Mouse (Mus musculus) adipocyte (in vitro differentiated cells): ENCODE data around the gene Pde10a.

ENCODE experiments used
- DNase-seq: peaks from one replicate; pipeline ENCODE4 v3.0.0-alpha.2; 2016; ENCODE audit warnings: low spot score

Gene Pde10a

DNA sequence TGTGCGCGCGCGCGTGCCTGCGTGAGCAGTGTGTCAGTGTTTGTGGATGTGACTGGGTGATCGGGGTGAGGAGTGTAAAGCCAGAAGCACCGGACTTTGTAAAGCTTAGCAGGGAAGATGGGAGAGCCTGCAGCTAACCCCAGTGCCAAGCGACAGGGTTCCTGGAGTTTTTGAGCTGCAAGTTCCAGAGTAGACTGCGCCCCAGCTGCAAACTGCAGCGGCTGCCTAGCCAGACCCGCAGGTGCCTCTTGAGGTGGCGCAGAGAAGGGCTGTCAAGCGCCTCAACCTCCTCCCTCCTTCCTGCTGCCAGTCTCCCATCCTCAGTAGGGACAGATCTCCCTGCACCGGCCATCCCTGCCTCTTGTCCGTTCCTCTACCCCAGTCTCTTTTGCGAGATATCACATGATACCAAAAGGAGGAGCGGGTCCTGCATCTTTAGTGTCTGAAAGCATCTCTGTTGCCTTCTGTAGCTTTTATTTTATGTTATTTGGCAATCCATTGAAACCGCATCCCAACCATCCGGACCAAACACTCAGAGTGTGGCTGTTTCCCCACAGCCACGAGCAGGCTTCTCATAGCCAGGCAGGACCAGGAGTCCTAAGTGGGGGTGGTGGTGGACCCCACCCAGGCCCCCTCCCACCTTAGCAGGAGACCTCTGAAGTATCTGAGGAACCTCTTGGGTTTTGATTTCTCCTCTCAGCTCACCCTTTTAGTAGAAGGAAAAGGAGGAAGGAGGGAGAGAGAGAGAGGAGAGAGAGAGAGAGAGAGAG, 984 bp downstream of the Pde10a start:
- DNase-seq: no peak

GRCm38 (mm10) chr17:8526815-8527261, 1.7 kb downstream of the Pde10a start:
- no peak for DNase-seq

GRCm38 (mm10) chr17:8528641-8529040, 3.5 kb downstream of the Pde10a start:
- DNase-seq: no peak

- DNase-seq: no peak
Observed at GRCm38 (mm10) chr17:8532609-8533008, 7.4 kb downstream of the Pde10a start.

DNA sequence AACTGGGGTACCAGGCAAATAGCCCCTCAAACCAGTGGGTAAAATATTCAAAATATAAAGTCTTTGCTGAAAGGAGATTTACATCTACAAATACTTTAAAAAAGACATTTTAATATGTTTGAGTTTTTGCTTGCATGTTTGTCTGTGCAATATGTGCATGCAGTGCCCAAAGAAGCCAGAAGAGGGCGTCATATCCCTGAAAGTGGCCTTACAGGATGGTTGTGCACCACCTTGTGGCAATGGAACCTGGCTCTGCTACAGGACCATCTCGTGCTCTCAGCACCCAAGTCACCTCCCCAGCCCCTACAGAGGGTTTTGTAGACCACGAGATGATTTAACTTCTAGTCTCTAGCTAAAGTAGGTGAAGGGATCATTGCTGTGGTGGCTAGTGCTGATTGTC, 8.7 kb downstream of the Pde10a start:
- DNase-seq: no peak

GRCm38 (mm10) chr17:8536522-8536921, 11.3 kb downstream of the Pde10a start:
- no peak for DNase-seq

DNA sequence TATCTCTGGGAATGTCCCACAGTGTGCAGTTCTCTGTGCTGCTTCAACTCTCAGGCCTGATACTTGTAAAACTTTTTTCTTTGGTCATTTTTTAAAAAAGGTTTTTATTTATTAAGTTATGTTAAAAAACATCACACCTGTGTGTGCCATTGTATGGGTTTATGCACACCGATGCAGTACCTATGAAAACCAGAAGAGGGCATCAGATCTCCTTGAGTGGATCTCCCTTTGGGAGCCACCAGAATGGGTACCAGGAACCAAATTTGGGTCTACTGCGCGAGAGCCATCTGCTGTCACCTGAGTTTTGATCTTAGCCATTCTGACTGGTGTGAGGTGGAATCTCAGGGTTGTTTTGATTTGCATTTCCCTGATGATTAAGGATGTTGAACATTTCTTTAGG, 12.9 kb downstream of the Pde10a start:
- no peak for DNase-seq

DNA sequence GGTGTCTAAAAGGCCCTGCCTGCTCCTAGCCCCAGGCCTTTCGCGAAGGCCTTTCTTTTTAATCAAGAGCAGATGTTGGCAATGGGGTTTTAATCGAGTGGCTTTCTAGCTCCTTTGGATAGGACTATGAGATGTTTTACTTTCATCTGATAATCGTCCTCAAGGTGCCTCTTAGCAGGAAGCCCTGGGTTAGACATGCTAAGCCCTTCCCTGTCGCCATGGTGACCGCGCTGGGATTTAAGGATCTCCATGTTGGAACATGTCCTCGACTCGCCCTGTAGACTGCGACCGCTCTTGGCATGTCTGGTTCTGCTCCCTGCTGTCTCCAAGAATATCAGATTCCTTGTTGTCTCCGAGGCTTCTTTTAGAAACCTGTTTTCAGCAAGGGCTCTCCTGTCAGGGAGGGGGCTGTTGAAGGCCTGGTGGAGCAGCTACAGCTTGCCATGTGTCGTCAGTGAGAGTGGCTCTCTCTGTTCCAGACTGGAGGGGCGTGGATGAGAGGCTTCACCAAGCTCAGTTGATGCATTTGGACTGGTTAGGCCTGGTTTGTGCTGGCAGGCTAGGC, 16.9 kb downstream of the Pde10a start:
- no peak for DNase-seq

DNA sequence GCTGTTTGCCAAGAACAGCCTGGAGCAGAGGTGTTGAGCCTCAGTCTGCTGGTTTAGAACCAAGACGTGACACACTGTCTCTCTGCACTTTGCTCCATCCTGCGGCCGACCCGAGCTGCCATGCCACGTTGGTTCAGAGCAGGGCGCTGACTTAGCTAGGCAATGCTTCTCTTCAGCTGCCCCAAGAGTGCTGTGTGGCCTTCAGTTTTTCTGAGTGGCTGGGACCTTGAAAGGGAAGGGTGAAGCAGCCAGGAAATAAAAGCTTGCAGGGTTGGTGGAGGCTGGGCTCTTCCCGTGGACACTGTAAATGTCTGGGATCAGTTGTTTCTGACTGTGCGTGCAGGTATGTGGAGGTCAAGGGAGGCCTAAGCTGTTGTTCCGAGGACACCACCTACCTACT, 21.2 kb downstream of the Pde10a start:
- no peak for DNase-seq

DNA sequence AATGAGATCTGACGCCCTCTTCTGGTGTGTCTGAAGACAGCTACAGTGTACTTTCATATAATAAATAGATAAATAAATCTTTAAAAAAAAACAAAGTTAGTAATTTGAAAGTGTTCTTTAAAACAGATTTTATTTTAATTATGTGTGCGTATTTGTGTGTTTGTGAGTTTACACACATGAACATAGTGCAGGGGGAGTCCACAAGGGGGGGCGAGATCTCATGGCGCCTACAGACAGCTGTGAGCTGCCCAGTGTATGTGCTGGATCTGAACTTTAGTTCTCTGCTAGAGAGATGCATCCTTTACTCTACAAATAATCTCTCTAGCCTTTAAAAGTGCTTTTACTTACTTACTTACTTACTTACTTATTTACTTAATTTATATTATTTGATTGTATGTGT, 23.6 kb downstream of the Pde10a start:
- DNase-seq: no peak

- no peak for DNase-seq
Observed at GRCm38 (mm10) chr17:8551641-8552040, 26.5 kb downstream of the Pde10a start.

- no peak for DNase-seq
Observed at GRCm38 (mm10) chr17:8552346-8553035, 27.3 kb downstream of the Pde10a start.

DNA sequence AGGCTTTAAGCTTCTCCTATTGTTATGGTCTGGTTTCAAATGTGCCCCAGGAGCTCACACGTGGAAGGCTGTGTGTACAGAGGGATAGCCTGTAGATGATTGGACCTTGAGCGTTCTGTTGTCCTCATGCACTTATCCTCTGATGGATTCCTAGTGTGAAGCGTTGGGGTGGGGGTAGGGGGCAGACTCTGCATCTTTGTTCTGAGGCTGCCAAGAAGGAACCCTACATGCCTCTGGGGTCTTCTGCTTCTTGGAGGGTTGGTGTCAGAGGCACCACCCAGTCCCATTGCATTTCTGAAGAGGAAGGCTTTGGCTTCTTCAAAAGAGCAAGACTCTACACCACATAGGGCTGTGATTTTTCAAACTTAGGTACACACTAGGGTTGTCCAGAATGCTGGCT, 28.4 kb downstream of the Pde10a start:
- DNase-seq: no peak

GRCm38 (mm10) chr17:8554219-8554618, 29.0 kb downstream of the Pde10a start:
- DNase-seq: no peak

- DNase-seq: no peak
Observed at GRCm38 (mm10) chr17:8555785-8556184, 30.6 kb downstream of the Pde10a start.

- DNase-seq: no peak
Observed at GRCm38 (mm10) chr17:8556223-8556622, 31.1 kb downstream of the Pde10a start.

- DNase-seq: no peak
Observed at GRCm38 (mm10) chr17:8557926-8558325, 32.8 kb downstream of the Pde10a start.

- DNase-seq: peak; percentile 20
Observed at GRCm38 (mm10) chr17:8562101-8562885, 37.1 kb downstream of the Pde10a start.

DNA sequence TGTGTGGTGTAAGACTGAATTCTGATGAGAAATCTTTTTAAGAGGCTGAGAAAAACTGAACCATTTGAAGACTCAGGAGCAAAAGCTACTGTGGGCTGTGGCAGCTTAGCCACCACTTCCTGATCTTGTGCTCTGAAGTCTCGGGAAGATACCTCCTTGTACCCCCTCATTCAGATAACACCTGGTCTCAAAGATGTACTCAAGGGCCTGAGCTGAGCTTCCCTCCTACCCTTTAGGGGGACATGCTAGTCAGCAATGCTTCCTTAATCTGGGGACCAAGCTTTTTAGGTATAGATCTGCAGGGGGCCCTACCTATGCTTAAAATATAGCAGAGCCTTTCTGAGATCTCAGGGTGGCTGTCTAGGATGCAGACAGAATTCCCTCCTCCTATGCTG, 37.7 kb downstream of the Pde10a start:
- DNase-seq: no peak

- no peak for DNase-seq
Observed at GRCm38 (mm10) chr17:8566850-8567249, 41.7 kb downstream of the Pde10a start, which contains the start of gene Gm17087. Gene Gm17087 (minus strand): TSS chr17:8566950.

DNA sequence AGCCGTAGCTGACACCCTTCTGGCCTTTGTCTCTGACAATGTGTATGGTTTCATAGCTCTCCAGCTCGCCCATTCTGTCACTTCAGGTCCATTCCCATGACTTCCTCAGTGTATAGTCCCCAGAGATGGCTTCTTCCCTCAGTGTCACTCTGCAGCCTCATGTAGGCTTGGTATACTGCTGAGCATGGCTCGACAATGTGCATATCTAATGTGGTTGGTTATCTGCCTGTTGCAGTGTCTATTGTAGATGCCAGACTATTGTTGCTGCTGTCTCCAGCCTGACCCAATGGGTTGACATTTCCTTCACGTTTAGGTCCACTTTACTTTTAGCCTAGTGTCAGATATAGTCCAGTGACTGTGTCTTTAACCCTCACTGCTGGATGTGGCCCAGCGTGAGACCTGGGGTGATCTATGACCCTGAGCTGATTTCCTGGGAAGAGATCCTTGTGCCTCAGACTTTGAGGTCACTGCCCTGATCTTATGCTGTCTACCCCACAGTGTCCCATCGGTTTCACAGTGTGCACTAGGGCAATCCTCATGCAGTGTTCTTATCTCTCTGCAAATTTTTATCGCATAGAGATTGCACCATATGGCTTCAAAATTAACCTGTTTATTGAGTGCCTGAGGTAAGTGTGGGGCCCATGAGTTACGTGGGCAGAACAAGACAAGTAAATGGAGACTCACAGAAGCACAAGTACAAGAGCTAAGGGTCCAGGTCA, 48.5 kb downstream of the Pde10a start:
- no peak for DNase-seq

DNA sequence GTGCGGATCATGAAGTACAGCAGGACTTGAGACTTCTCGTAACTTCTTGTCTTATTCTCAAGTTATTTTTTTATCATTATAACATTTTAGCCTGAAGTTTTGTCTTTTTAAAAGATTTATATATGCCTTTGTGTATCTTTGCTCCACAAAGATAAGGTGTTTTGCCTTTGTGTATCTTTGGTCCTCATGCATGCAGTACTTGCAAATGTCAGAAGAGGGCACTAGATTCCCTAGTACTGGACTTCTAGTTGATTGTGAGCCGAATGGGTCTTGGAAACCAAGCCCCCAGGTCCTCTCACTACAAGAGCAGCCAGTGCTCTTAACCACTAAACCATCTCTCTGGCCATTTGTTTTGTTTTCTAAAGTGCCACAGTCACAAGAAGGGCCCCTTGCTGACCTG, 55.2 kb downstream of the Pde10a start:
- DNase-seq: no peak
